Mouse (Mus musculus): ENCODE data around the gene Mtmr4. TPM values are rescaled to one million over a fixed set of nuclear protein-coding genes. Genes with fewer than 3 reads are reported as not detected.

The Mtmr4 gene
- total RNA-seq, 2 experiments from 2014 or later, result 10.6 to 12.4 TPM

- DNase-seq, result no peak
- no peak for TF ChIP-seq CTCF (IDR thresholded peaks at IDR 0.05)
- intact Hi-C loops (cut with DNase I), result no loop called here
- no peak overlapping the region for H3K4me3 ChIP-seq
- H3K27ac ChIP-seq, result no peak overlapping the region
These were observed 4.6 kb upstream of the Mtmr4 start for GRCm38 (mm10) chr11:87587211-87587874.

GRCm38 (mm10) chr11:87589605-87590004 is 2.4 kb upstream of the Mtmr4 start:
- TF ChIP-seq CTCF (IDR thresholded peaks at IDR 0.05), result no peak
- peak overlapping the region; percentile 87 for H3K4me3 ChIP-seq
- DNase-seq, result no peak
- intact Hi-C loops (cut with DNase I), result loop anchor here (5.0 kb wide), 2 partner anchors 148 to 167 kb away; partner anchors contain the start of gene Supt4a
- peak overlapping the region; percentile 96; the same call in 1 of the 2 replicates for H3K27ac ChIP-seq

- peak overlapping the region; percentile 96 for H3K27ac ChIP-seq
- H3K4me3 ChIP-seq, result peak overlapping the region; percentile 87
- peak; percentile 62 for DNase-seq
- no peak for TF ChIP-seq CTCF (IDR thresholded peaks at IDR 0.05)
- intact Hi-C loops (cut with DNase I), result loop anchor here (5.0 kb wide), 2 partner anchors 146 to 169 kb away; partner anchors contain the start of gene Supt4a
These were observed 979 bp upstream of the Mtmr4 start for GRCm38 (mm10) chr11:87590841-87591525.

- H3K4me3 ChIP-seq, result peak overlapping the region; percentile 78
- no peak for DNase-seq
- peak; percentile 38; the same call in 1 of the 2 replicates for TF ChIP-seq CTCF (IDR thresholded peaks at IDR 0.05)
- H3K27ac ChIP-seq, result peak overlapping the region; percentile 96
- intact Hi-C loops (cut with DNase I), result loop anchor here (5.0 kb wide), 2 partner anchors 145 to 170 kb away; partner anchors contain the start of gene Supt4a
These were observed 363 bp downstream of the Mtmr4 start for GRCm38 (mm10) chr11:87592354-87592695.

- intact Hi-C loops (cut with DNase I), result loop anchor here (5.0 kb wide), 2 partner anchors 144 to 171 kb away; partner anchors contain the start of gene Supt4a
- Histone ChIP-seq H3K4me3 (peak overlapping the region; percentile 78), H3K27ac (peak overlapping the region; percentile 96)
- no peak for DNase-seq
- no peak for TF ChIP-seq CTCF (IDR thresholded peaks at IDR 0.05)
These were observed 994 bp downstream of the Mtmr4 start for GRCm38 (mm10) chr11:87592713-87593598.

GRCm38 (mm10) chr11:87595327-87595841 is 3.4 kb downstream of the Mtmr4 start:
- peak; percentile 92 for DNase-seq
- no peak for TF ChIP-seq CTCF (IDR thresholded peaks at IDR 0.05)
- H3K4me3 ChIP-seq, result peak overlapping the region; percentile 78
- H3K27ac ChIP-seq, result peak overlapping the region; percentile 83
- intact Hi-C loops (cut with DNase I), result no loop called here

GRCm38 (mm10) chr11:87595976-87596375 is 4.0 kb downstream of the Mtmr4 start:
- DNase-seq, result no peak
- H3K27ac ChIP-seq, result peak overlapping the region; percentile 83
- TF ChIP-seq CTCF (IDR thresholded peaks at IDR 0.05), result no peak
- peak overlapping the region; percentile 78 for H3K4me3 ChIP-seq
- intact Hi-C loops (cut with DNase I), result no loop called here

- no peak overlapping the region; the same call in 1 of the 2 replicates for H3K4me3 ChIP-seq
- H3K27ac ChIP-seq, result peak overlapping the region; percentile 51; the same call in 1 of the 2 replicates
- TF ChIP-seq CTCF (IDR thresholded peaks at IDR 0.05), result no peak
- DNase-seq, result no peak
- intact Hi-C loops (cut with DNase I), result no loop called here
These were observed 4.5 kb downstream of the Mtmr4 start for GRCm38 (mm10) chr11:87596492-87596891.

- Histone ChIP-seq H3K27ac (no peak overlapping the region), H3K4me3 (no peak overlapping the region)
- no peak for DNase-seq
- intact Hi-C loops (cut with DNase I), result no loop called here
- TF ChIP-seq CTCF (IDR thresholded peaks at IDR 0.05), result no peak
These were observed 5.1 kb downstream of the Mtmr4 start for GRCm38 (mm10) chr11:87597061-87597460.

- no peak for TF ChIP-seq CTCF (IDR thresholded peaks at IDR 0.05)
- DNase-seq, result no peak
- peak overlapping the region; percentile 16; the same call in 1 of the 2 replicates for H3K27ac ChIP-seq
- no peak overlapping the region for H3K4me3 ChIP-seq
- intact Hi-C loops (cut with DNase I), result no loop called here
These were observed 7.6 kb downstream of the Mtmr4 start for GRCm38 (mm10) chr11:87599395-87600089.

- intact Hi-C loops (cut with DNase I), result no loop called here
- no peak for TF ChIP-seq CTCF (IDR thresholded peaks at IDR 0.05)
- no peak for DNase-seq
- Histone ChIP-seq H3K4me3 (no peak overlapping the region), H3K27ac (peak overlapping the region; percentile 16; the same call in 1 of the 2 replicates)
These were observed 8.4 kb downstream of the Mtmr4 start for GRCm38 (mm10) chr11:87600322-87600853.
